Mouse (Mus musculus) bone marrow, adult 2 months (tissue): ENCODE data around the gene Ptx4. TPM values are rescaled to one million over a fixed set of nuclear protein-coding genes. Genes with fewer than 3 reads are reported as not detected.

ENCODE experiments used
- H3K27ac ChIP-seq: fragments of 200-500 bp; 2 replicates; pipeline ENCODE4 v1.5.1; 2012; ENCODE audit warnings: low read depth, mild to moderate bottlenecking, control low read depth, inconsistent platforms, low read length; ENCODE audit not compliant: control insufficient read depth, poor library complexity, insufficient read depth
- H3K4me1 ChIP-seq: fragments of 200-500 bp; 2 replicates; pipeline ENCODE4 v1.6.1; 2011; ENCODE audit warnings: low read length; ENCODE audit not compliant: control insufficient read depth, insufficient read depth
- H3K4me3 ChIP-seq: fragments of 200-500 bp; replicated peaks from 2 replicates; pipeline ENCODE3; 2011; ENCODE audit warnings: mild to moderate bottlenecking, low read depth, low read length, control low read depth; ENCODE audit not compliant: control insufficient read depth
- CTCF ChIP-seq: fragments of 200-500 bp; IDR thresholded peaks from 2 replicates; pipeline ENCODE4 v1.5.1; 2011; ENCODE audit warnings: low read length, control low read depth; ENCODE audit not compliant: control insufficient read depth, insufficient read depth
- POLR2A ChIP-seq: fragments of 200-500 bp; IDR thresholded peaks from 2 replicates; pipeline ENCODE4 v1.6.1; 2011; ENCODE audit warnings: low read depth, mild to moderate bottlenecking, control low read depth, low read length, borderline replicate concordance; ENCODE audit not compliant: control insufficient read depth
- WGBS: fragments of 180-500 bp; shearing (Covaris S2); methylation state at CpG from one replicate; pipeline ENCODE4 v1.1.7; 2018; 5-methylcytosine and 5-hydroxymethylcytosine counted together
- polyA plus RNA-seq: library from polyadenylated mRNA; stranded (reverse); fragments of >200 nt; gene quantifications from 2 replicates; pipeline ENCODE4 v1.2.4, GENCODE M21; 2011; ENCODE audit warnings: low replicate concordance; ENCODE audit not compliant: missing spikeins, insufficient read depth, insufficient read length

Gene Ptx4
- polyA plus RNA-seq, 1 experiment = 1.4 TPM

GRCm38 (mm10) chr17:25084835-25085385, 35.6 kb upstream of the Ptx4 start:
- H3K27ac ChIP-seq = no peak overlapping the region

GRCm38 (mm10) chr17:25086724-25087123, 33.8 kb upstream of the Ptx4 start:
- Histone ChIP-seq H3K27ac (peak overlapping the region; percentile 21; the same call in 1 of the 2 replicates), H3K4me1 (peaks cover 3% of the 10 kb centered on the region), H3K4me3 (no peak overlapping the region)
- WGBS = 69% methylated on average over 7 of the region's 7 CpGs
- TF ChIP-seq POLR2A = no peak
- no peak for TF ChIP-seq CTCF

More at GRCm38 (mm10) chr17:25084835-25085385, 35.6 kb upstream of the Ptx4 start:
- WGBS = 84% methylated on average over 13 of the region's 13 CpGs
- H3K4me1 ChIP-seq = peaks cover 3% of the 10 kb centered on the region
- TF ChIP-seq POLR2A = no peak
- no peak for TF ChIP-seq CTCF
- H3K4me3 ChIP-seq = no peak overlapping the region

GRCm38 (mm10) chr17:25089158-25089557, 31.4 kb upstream of the Ptx4 start:
- 64% methylated on average over 10 of the region's 10 CpGs for WGBS
- peak overlapping the region; percentile 82 for H3K4me3 ChIP-seq
- peaks cover 3% of the 10 kb centered on the region for H3K4me1 ChIP-seq
- peak overlapping the region; percentile 90 for H3K27ac ChIP-seq
- TF ChIP-seq POLR2A (peak; percentile 56), CTCF (no peak)

DNA sequence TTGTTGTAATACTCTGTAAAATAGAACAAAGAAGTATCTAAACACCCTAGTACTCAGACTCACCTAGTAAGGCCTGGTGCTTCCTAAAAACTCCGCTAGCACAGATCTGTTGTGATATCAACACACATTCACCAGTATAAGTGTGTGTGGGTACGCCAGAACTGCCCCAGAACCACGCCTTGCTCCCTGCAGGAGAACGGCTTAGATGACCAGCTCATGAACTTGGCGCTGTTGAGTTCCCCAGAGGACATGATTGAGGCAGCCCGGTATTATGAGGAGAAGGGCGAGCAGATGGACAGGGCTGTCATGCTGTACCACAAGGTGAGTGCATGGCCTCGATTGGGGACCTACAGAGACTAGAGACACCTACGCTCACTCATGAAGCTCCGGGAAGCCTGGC, 30.1 kb upstream of the Ptx4 start:
- peaks cover 3% of the 10 kb centered on the region for H3K4me1 ChIP-seq
- peak overlapping the region; percentile 60 for H3K4me3 ChIP-seq
- WGBS = 85% methylated on average over 10 of the region's 10 CpGs
- TF ChIP-seq CTCF = no peak
- TF ChIP-seq POLR2A = no peak
- peak overlapping the region; percentile 34 for H3K27ac ChIP-seq

- TF ChIP-seq CTCF = no peak
- no peak for TF ChIP-seq POLR2A
- Histone ChIP-seq H3K4me3 (no peak overlapping the region), H3K27ac (no peak overlapping the region), H3K4me1 (no peaks in the 10 kb centered on the region; the same call in 1 of the 2 replicates)
- 95% methylated on average over 2 of the region's 2 CpGs for WGBS
Measured at GRCm38 (mm10) chr17:25096221-25096620, 24.3 kb upstream of the Ptx4 start.

DNA sequence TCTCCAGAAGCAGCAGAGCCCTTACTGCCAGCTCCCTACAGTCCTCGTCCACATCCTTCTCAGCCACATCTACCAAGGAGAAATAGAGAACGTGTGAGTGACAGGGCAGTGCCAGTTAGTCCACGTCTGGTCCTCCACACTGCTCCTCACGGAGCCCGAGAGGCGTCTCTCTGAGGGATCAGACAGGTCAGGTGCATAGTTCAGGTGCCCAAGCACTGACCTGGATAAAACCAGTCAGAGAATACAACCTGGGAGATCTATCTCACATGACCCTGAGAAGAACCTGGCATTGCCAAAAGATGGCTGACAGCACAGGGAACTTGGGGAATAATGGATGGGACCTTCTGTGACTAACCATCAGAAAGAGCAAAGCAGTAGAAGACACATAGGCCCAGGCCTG, 20.5 kb upstream of the Ptx4 start:
- TF ChIP-seq CTCF (no peak), POLR2A (no peak)
- no peak overlapping the region for H3K4me3 ChIP-seq
- H3K4me1 ChIP-seq = no peaks in the 10 kb centered on the region
- WGBS = 93% methylated on average over 6 of the region's 6 CpGs
- H3K27ac ChIP-seq = no peak overlapping the region

- Histone ChIP-seq H3K4me1 (no peaks in the 10 kb centered on the region), H3K4me3 (no peak overlapping the region), H3K27ac (no peak overlapping the region)
- TF ChIP-seq CTCF (no peak), POLR2A (no peak)
- WGBS = 93% methylated on average over 11 of the region's 11 CpGs
Measured at GRCm38 (mm10) chr17:25101338-25101737, 19.2 kb upstream of the Ptx4 start.

DNA sequence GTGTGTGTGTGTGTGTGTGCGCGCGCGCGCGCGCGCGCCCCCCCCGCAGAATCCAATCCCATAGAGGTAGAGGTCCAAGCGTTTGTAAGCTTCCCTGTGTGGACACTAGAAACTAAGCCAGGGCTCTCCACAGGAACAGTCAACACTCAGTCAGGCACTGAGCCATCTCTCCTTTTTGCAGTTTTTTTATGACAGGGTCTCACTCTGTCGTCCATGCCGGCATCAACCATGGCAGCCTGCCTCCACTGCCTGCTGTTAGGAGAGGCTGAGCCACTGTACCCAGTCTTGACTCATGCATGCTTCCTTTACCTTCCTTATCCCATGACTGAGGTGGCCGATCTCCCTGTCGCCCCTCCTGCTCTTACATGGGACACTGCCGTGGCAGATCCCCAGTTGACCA, 12.8 kb upstream of the Ptx4 start:
- Histone ChIP-seq H3K4me1 (no peaks in the 10 kb centered on the region), H3K27ac (no peak overlapping the region), H3K4me3 (no peak overlapping the region)
- WGBS = 94% methylated on average over 16 of the region's 16 CpGs
- TF ChIP-seq POLR2A (no peak), CTCF (no peak)

DNA sequence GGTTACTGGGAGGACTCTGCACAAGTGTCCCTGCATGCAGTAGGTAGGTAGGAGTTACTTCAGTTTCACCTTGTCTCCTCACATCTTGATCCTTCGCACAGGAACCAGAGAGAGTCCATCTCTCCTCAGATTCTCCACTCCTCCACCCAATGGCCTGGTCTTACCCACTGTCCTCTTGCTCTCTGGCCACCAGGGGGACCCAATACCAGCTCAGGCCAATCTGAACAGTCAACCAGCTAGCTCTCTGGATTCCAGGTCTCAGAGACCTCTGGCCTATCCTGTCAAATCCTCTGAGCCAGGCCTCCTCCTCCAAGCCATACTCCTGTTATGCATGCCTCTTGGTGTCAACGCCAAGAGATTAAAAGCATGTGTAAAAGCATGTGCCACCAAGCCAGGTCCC, 11.0 kb upstream of the Ptx4 start:
- Histone ChIP-seq H3K4me1 (no peaks in the 10 kb centered on the region), H3K4me3 (no peak overlapping the region), H3K27ac (no peak overlapping the region)
- WGBS = 89% methylated on average over 2 of the region's 2 CpGs
- TF ChIP-seq CTCF (peak; percentile 75), POLR2A (no peak)
